Mouse (Mus musculus) cerebellum, postnatal 14 days (tissue): ENCODE results near the gene Ifi27.
A peak's percentile ranks its signal among the peaks of the same experiment; 100 is the strongest.
"Not testable (repeated sequence)": the region's sequence is repeated elsewhere in the genome, so short reads cannot be mapped to it uniquely, and the experiment has no call there.

ENCODE experiments used
- DNase-seq, 2 experiments: peaks; one replicate each; pipeline ENCODE4 v3.0.0; 2021; ENCODE audit warnings: mixed read lengths in 2 of 2

The Ifi27 gene

DNA sequence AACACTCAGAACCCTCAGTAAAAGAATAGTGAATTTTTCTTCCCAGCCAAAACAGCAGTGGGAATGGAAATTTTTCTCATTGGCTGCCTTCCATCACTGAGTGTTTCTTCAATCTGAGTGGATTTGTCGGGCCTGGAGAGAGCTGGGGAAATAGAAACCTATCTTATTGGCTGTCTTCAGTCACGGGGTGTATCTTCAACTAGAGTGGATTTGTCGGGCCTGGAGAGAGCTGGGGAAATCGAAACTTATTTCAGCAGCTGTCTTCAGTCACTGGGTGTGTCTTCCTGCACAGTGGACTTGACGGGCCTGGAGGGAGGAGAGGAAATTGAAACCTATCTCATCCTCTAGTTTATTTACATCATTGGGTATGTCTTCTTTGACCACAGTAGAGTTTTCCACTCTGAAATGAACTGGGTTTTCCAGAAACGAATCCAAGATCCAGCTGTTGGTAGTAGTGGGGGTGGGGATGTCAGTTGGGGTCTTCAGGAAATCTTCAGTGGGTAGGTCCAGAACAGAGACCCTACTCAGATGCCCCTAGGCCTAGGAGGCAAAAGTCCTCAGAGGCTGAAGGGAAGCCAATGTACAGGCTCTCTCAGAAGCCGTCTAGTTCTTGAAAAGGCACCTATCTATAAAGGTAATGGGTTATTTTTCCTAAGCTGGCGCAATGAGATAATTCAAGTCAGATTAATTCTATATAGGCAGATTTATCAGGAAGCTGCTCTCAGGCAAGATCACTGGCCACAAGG lies at the start of gene Ifi27:
TSS of gene Ifi27 (plus strand) at position 226 of the 746 bp plus-strand sequence.
- no peak for DNase-seq

DNA sequence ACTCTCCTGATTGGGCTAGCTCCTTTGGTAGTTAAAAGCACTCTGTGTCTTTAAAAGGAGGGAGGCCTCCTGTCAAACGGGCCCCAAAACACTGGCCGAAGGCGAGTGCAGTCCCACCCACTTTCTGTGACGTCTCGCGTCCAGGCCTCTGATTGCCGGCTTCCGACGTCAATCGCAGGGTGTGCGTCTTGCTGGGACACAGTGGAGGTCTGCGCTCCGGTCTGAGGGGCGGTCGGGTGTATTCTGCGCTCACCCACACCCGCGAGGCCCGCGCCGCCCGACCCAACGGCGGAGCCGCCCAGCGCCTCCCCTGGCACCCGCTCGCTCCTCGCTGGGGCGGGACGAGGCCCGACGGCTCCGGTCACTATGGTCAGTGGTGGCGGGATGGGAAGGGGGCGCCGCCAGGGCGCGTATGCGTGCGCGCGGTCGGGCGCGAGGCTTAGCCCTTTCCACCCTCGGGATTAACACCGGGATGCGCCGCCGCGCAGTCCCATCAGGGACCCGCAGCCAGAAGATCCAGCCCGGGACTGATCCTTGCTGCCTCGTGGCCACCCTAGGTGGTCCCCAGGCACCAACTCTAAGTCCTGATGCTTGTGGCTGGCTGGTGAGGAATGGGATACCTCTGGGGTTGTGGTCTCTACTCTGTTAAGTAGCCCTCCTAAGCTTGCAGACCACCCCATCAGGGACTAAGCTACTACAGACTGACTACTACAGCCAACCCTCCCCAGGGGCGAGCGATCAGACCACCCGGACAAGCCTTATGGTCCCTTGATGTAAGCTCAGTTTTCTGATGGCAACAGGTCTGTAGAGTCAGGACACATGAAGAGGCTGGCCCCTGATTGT lies 45.3 kb upstream of the Ifi27 start, which contains the start of gene Otub2:
TSS of gene Otub2 (plus strand) at position 178 of the 843 bp plus-strand sequence.
- DNase-seq, result peak; percentile 97 to 99

DNA sequence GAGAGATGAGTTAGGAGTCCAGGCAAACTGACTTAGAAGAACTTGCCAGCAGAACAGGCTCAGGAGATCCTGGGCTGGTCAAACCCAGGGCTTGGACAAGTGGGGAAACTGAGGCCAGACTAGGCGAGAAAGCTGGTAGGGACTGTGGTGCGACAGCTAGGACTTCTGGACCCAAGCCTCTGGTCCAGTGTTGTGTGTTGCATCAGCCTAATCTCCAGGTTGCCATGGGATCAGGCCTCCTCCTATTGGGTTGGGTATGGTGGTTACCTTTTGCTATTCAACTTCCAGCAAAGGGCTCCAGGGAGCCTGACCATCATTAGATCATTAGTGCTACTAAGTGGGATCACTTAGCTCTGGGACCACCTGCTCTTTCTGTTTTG lies 44.7 kb upstream of the Ifi27 start:
- DNase-seq, result no peak

DNA sequence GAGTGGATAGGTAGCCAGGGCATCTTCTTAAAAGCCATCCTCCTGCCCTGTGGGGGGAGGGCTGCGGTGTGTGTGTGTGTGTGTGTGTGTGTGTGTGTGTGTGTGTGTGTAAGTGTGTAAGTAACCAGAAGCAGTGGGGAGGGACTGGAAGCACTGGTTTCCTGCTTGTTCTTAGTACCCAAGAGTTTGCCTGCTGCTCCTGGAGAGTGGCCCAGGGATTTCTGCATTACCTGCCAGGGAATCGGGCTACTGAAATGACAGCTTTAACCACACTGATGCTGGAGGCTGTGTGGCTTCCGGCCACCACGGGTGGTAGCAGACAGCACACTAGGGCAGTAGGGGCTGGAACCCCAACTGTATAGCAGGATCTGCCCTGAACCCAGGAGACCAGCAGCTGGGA lies 44.0 kb upstream of the Ifi27 start:
- DNase-seq, result peak; percentile 37 to 42

DNA sequence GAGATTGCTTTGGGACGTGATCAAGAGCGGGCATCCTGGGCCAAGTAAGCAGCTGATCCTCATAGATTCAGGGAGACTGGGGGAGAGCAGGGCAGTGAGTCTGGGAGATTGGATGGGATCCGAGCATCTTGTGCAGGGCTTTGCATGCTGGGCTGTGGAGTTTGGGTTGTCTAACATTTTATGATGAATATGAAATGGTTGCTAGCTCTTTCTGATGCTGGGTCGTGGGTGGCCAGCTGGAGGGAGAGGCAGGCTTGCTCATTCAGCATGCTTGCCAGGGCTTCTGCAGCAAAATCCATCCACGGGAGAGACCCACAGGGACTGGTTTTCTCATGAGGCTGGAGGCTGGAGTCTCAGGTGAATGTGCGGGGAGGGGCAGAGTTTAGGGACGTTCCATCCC lies 42.9 kb upstream of the Ifi27 start:
- DNase-seq, result no peak

DNA sequence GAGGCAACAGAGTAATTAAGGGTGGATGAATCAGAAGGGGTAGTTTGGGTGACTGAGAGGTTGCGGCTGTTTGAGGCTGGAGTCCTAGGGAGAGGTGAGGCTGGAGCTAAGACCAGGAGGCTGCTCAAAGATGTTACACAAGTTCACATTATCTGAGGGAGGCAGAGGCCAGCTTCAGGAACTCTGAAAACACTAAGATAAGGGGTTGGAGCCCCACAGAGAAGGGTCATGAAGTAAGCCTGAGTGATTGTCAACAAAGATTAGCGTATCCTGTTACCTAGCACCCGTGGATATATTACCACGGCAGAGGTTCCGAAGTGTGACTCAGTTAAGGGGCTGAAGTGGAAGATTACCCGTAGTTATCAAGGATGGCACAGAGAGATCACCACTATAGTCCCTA lies 40.5 kb upstream of the Ifi27 start:
- no peak for DNase-seq

DNA sequence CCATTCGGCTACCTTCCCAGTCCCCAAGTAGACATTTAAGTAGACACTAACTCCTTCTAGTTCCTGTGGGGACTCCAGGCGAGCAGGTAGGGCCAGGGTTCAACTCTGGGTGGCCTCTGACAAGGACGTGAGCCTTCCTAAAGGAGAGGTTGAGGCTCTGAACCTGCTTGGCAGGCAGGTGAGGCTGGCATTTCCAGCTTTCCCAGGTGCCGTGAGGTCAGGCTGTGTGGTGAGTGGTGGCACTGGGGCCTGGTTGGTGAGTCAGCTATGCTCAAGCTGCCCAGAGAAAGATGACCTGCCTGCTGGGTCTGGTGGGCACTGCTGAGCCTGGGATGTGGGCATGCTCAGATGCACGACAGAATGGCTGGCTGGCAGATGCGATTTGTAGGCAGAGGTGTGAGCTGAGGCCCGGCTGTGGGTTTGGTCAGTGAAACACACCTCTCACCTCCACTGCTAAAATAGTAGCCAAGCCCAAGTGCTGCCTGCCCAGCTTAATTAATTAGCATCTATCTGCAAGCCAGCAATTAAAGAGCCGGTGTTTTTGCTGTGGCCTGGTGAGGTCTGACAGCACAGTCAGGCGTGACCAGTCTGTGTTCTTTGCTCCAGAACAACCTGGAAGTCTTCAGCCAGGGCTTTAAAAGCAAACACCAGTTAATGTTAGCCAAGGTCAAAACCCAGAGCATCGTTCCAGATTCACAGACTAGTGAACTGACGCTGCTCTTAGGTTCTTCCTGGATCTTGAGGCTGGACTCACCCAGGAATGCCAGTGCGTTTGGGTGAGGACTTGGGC lies 38.3 kb upstream of the Ifi27 start:
- DNase-seq, result no peak

DNA sequence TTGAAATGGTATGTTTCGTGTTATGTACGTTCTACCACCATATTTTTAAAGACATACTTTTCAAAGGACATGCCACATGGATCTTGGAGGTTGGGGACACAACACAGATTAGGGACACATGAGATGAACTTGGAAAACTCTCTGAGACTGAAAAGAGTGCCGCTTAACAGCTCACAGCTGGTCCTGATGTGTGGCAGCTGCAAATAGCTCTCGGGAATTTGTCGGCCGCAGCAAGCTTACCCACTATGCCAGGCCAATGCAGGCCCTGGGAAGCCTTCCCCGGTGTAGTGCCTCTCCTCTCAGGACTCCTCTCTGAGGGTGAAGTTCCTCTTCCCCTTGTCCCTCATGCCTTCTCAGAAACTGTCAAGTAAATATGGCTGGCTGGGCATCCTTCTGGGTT lies 37.3 kb upstream of the Ifi27 start:
- no peak for DNase-seq

DNA sequence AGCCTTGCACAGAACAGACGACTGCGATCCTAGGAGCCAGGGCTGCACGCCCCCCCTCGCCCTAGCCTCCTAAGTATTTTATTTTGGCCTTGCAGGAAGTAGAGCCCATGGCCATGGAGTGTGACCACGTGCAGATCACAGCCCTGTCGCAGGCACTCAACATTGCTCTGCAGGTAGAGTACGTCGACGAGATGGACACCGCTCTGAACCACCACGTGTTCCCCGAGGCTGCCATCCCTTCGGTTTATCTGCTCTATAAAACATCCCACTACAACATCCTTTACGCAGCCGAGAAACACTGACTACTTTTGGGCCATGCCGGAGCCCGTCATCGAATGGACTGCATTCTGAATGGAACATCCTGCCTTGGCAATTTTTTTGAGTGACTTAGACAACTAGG lies 29.9 kb upstream of the Ifi27 start:
- no peak for DNase-seq

DNA sequence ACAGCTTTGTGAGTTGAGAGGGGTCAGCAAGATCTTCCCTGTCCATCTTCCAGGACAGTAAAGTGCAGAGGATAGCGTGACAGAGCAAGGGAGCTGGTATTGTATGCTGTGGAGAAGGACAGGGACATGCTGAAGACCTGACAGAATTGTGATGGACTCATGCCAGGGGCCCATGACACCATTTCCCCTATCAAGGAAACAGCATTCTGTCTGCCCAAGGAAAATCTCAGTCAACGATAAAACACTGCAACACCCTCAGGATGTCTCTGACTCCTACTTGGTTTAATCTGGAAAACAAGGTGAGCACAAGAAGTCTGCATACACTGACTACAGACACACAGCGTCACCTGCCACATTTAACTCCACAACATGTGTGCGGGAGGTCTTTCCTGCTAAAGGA lies 26.3 kb upstream of the Ifi27 start, which contains the start of gene 9330161L09Rik:
TSS of gene 9330161L09Rik (minus strand) at position 101 of the 400 bp plus-strand sequence.
- no peak for DNase-seq

DNA sequence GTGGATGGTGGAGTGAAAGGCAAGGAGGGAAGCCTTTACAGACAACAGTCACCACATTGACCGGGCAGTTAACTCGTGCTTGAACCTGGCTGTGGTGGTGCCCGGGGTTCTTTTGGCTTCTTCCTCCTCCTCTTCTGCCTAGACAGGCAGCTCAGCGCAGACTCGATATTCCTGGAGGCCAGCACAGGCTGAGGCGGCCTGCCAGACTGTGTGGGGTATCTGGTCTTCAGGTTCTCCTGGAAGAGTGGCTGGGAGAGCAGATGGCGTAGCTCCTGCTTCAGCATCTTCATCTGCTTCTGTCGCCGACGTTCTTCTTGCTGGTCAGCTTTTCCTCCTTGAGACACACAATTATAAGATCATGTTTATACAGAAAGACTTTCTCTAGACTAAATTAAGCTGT lies 25.9 kb upstream of the Ifi27 start:
- peak; percentile 59 to 68 for DNase-seq

DNA sequence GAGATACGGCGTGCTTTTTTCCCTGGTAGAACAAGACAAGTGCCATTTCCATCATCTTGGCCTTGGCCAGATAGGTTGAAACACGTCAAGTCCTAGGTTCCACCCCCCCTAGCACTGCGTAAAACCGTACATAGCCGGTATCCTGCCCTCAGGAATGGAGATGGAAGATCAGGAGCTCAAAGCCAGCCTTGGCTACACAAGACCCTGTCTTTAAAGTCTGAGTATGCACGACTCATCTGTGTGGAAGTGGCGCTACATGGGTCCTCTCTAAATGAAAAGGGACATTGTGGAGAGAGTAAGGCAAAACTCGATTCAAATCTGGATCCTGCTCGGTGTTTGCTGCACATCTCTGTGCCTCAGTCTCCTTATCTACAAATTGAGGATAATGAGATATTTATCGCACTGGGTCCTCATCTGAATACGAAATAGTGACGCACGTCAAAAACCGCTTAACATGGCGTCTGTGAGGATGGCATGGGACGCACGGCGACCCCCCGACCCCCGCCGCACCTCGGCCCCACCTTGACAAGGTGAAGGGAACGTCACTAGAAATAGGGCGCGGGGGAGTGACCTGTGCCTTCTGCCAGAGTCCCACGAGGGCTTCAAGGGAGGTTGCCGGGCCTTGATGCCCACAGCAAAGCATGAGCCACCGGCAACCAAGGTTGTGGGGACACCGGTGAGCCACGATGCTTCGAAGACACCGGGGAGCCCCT lies 8.8 kb upstream of the Ifi27 start:
- no peak for DNase-seq

DNA sequence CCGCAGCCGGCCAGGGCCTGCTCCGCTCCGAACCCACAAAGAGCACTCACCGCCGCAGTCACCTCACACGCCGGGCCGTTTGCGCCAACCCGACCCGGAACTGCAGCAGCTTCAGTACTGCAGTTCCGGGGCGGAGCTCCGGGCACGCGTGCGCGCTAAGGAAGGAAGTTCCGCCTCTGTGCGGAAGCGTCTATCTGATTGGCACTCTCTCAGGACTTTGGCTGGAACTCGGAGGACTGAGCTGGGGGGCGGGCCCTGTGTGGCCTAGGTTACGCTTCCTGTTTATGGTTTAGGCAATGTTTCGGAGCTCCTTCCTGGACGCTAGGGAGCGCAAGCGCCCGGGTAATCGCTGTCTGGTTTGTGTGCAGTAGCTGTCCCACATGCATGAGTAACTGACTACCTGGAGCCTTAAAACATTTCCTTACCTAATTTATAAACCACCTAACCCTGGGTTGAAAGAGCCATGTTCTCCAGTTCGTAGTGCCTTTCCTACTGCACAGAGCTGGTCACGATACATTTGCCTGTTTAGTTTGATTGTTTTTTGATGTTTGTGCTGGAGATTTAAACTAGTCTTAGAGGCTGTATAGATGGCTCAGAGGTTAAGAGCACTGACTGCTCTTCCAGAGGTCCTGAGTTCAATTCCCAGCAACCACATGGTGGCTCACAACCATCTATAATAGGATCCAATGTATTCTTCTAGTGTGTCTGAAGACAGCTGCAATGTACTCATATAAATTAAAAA lies 8.1 kb upstream of the Ifi27 start, which contains the start of gene Ddx24:
TSS of gene Ddx24 (minus strand) at position 102 of the 742 bp plus-strand sequence.
- peak; percentile 96 to 98 for DNase-seq

DNA sequence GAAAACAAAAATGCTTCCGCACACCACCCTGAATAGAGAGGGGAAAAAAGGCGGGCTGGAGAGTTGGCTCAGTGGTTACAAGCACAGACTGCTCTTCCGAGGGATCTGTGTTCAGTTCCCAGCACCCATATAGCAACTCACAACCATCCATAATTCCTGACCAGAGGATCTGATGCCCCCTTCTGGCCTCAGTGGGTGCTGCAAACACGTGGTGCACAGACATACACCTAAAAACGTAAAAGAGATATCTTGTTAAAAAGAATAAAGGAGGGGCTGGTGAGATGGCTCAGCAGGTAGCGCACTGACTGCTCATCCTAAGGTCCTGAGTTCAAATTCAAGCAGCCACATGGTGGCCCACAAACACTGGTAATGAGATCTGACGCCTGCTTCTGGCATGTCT lies 7.3 kb upstream of the Ifi27 start:
- peak in 1 of 2 experiments; percentile 44 for DNase-seq

DNA sequence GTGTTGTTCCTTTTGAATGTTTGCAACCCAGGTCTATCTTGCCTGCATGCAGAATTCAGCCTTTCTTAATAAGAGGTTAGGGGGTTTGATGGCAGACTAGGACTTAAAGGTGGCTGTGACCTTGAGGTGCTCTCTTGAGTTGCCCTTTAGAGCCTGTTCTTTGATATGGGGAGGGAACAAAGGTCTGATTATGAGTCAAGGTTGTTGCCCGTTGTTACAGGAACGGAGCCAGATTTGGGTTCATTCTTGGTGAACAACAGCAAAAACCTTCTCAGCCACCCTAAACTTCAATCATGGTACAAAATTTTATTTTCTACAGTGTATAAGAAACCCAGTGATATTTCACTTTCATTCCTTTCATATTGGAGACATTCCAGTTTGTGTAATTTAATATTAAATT lies 581 bp upstream of the Ifi27 start:
- no peak for DNase-seq

DNA sequence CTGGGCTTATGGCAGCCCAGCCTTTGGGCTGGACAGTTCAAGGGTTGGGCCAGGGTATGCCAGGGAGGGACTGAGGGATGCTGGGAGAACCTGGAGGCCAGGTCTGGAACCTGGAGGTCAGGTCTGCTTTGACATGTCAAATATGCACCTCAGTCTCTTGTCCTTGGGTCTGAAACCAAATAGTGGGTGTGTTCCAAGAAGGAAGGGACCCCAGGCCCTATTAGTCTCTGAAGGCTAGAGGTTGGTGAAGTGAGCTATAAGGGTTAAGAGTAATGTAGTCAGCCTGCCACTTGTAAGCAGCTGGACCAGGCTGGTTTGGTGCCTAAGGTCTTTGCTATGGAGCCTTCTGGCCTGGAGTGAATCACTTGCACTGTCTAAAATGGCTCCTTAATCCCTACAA lies 850 bp downstream of the Ifi27 start:
- DNase-seq, result no peak

DNA sequence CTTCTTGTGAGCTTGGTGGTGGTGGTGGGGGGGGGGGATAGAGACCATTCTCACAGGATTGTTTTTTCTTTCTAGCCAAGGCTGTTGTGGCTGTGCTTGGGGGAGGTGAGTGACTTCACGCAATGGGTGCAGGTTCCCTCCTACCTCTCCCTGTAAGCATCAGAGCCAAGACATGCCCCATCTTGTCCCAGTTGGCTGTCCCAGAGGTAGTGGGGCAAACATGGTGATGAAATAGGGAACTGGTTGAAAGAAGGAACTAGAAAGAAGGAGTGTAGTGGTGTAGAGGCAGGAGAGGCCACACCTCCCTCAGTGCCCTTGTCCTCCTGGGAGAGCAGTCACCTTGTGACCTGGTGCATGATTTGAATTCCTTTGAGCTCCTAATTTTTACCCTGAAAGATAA lies 3.6 kb downstream of the Ifi27 start:
- DNase-seq, result no peak

DNA sequence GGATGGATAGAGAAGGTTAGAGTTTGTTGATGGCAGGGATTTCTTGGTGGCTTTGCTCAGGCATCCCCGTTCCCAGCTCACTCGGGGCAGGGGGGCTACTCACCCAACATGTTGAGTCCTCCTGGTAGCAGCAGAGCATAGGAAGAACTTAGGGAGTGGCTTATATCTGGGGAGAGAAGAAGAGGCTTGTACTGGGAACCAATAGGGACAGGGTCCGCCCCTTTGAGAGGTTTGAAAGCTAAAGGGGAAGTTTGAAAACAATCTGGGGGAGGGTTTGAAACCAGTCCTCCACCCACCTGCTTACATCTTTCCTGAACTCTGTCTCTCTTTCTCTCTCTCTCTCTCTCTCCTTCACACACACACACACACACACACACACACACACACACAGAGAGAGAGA lies 9.5 kb downstream of the Ifi27 start, which contains the start of gene Ifi27l2a:
TSS of gene Ifi27l2a (minus strand) at position 157 of the 400 bp plus-strand sequence.
- DNase-seq, result no peak

DNA sequence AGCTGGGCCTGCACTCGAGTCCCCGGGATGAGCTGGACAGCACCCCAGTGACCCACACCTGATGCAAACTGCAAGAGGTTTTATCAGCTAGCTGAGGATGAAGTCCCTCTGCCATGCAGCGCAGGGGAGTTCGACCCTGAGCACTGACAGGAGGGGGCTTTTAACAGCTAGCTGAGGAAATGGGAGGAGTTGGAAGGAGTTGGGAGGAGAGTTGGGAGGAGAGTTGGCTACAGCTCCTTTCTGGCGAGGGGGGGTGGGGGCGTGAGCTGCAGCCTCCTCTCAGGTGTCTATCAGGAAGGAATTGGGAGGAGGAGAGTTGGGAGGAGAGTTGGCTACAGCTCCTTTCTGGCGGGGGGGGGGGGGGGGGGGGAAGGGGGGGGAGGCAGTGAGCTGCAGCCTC lies 10.2 kb downstream of the Ifi27 start:
- DNase-seq, result not testable (repeated sequence)

DNA sequence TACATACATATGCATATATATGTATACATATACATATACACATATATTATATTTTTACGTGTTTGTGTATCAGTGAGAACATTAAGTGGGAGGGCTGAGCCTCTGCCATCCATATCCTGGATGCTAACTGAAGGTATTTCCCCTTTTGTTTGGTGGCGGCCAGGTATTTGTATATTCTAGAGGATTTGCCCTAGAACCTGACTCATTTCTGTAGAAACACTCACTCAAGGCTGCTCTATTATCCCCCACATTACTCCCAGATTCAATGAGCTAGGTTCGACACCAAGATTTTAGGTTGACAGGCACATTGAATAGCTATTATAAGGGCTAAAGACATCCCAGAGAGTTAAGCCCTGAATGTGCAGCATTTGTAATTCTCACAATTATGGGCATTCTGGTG lies 11.0 kb downstream of the Ifi27 start:
- no peak for DNase-seq

DNA sequence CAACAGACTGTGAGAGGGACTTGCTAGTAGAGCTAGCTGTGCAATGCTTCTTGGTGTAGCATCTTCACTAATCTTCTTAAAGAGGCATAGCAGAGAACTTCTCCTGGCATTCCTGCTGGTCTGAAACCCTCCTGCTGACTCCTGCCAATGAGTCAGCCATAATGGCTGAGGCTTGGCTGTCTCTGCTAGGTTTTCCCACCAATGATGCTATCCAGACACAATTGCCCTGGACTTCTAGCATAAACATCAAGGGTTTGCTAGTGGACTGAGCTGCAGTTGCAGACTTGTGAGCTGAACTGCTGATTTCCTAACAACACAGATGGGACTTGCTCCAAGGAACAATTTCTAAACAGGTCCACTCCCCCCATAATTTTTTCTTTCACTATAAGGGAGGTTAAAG lies 19.4 kb downstream of the Ifi27 start:
- DNase-seq, result no peak

DNA sequence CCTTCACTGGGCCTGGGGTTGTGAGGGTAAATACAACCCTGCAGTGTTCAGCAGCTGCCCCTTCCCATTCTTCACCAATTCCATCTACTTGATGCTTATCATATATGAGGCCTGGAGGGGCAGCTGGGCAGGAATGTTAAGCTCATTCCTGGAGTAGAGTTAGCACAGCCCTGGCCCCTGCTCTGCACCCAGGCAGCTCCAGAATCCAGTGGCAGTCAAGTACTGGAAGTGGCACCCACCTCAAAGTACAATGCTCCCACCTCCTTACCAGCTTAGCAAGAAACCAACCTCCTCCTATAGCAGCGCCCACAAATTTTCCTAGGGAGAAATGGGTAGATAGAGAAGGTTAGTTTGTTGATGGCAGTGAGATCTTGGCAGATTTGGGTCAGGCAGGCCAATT lies 22.7 kb downstream of the Ifi27 start:
- DNase-seq, result not testable (repeated sequence)
